Comparison of ENCODE assay signal across 14 mouse cellular contexts in the genomic region with DNA sequence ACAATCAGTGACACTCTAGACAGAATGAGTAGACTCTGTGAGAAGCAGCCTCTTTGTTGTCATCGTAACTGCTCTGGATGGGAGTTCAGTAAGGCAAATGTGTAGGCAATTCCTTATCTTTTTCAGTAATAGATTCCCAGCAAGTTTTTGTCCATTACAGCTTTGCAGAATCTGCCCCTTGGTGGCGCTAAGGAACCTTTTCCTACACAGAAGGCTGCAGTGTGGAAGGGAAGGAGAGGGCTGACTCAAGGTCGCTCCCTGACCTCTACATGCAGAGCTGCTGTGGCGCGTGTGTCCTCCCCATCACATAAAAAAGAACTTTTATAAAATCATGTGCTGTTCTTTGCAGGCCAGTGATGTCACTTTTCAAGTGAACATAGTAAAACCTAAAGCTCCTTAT. TPM values are rescaled to one million over a fixed set of nuclear protein-coding genes. Genes with fewer than 3 reads are reported as not detected.
DNase-seq lines count a peak whose midpoint lies in the region; ATAC-seq and TF ChIP-seq lines count a peak whose summit lies in the region.
"Had no signal": no experiment of that assay in that cellular context is flagged by ENCODE, and none has a peak within 500 bp of the region (broad histone marks: within the 10 kb centered on the region; RNA-seq: fewer than 3 reads in every experiment).

No protein-coding gene starts in this region.

- H3K9ac ChIP-seq in ES-Bruce4 (ENCODE audit: low read depth, poor library complexity, severe bottlenecking): no peak overlapping the region
- H3K9ac ChIP-seq: heart, embryonic 13.5 days; limb, embryonic 13.5 days had no signal

- peak; percentile 48 for TF ChIP-seq CTCF in layer of hippocampus, adult 2 months (conservative IDR thresholded peaks at IDR 0.05)
- TF ChIP-seq CTCF in ES-Bruce4 (IDR thresholded peaks at IDR 0.05; ENCODE audit: low read depth, low read length): peak; percentile 32
- TF ChIP-seq CTCF in embryonic fibroblast, embryonic 13.5 days (IDR thresholded peaks at IDR 0.05; ENCODE audit: borderline replicate concordance, insufficient read depth, low read length): peak; percentile 7; the same call in 1 of the 2 replicates

- peak; percentile 77 for DNase-seq in adrenal gland, postnatal 14 days
- no peak for DNase-seq in adrenal gland, adult 2 months
- DNase-seq in layer of hippocampus, adult 2 months (ENCODE audit: low spot score in 2 of 2): no peak
- no peak for DNase-seq in layer of hippocampus, adult 11-12 months (ENCODE audit: low spot score)
- no peak for DNase-seq in thymus, postnatal 0 days (ENCODE audit: low spot score)
- DNase-seq: B cell, adult 2 months had no signal

- H3K9me3 ChIP-seq in ES-Bruce4 (replicated peaks; ENCODE audit: control insufficient read depth, insufficient read depth, low read length, poor library complexity, severe bottlenecking): no peaks in the 10 kb centered on the region
- H3K9me3 ChIP-seq: heart, embryonic 13.5 days; limb, embryonic 13.5 days had no signal

- H3K4me1 ChIP-seq in ES-Bruce4 (ENCODE audit: control insufficient read depth, insufficient read depth, low read length): peaks cover 2% of the 10 kb centered on the region
- no peaks in the 10 kb centered on the region for H3K4me1 ChIP-seq in embryonic fibroblast, embryonic 13.5 days (ENCODE audit: control insufficient read depth, insufficient read depth, low read length)

- peaks cover 50% of the 10 kb centered on the region for H3K36me3 ChIP-seq in ES-Bruce4 (ENCODE audit: control insufficient read depth, insufficient read depth, low read length, poor library complexity, severe bottlenecking)

- ATAC-seq in inflammation-experienced regulatory T-cells, adult 6 months: no peak
- ATAC-seq: forebrain, embryonic 16.5 days had no signal

- no peaks in the 10 kb centered on the region for H3K27me3 ChIP-seq in ES-Bruce4 (ENCODE audit: control insufficient read depth, insufficient read depth, low read length, poor library complexity, severe bottlenecking)
- H3K27me3 ChIP-seq: heart, embryonic 13.5 days; limb, embryonic 13.5 days had no signal

- TF ChIP-seq POLR2A in ES-Bruce4 (IDR thresholded peaks at IDR 0.05; ENCODE audit: insufficient read depth, low read length): no peak
- no peak for TF ChIP-seq POLR2A in embryonic fibroblast, embryonic 13.5 days (IDR thresholded peaks at IDR 0.05; ENCODE audit: low read depth, low read length)

- H3K27ac ChIP-seq in layer of hippocampus, adult 2 months: no peak overlapping the region
- H3K27ac ChIP-seq in ES-Bruce4 (ENCODE audit: insufficient read depth, low read length): no peak overlapping the region
- no peak overlapping the region for H3K27ac ChIP-seq in embryonic fibroblast, embryonic 13.5 days (ENCODE audit: insufficient read depth, low read length)
- H3K27ac ChIP-seq: heart, embryonic 13.5 days; limb, embryonic 13.5 days had no signal

- TF ChIP-seq EP300 in ES-Bruce4 (IDR thresholded peaks at IDR 0.05; ENCODE audit: insufficient read depth, low read depth, low read length): no peak

- no peak overlapping the region for H3K4me3 ChIP-seq in layer of hippocampus, adult 2 months
- no peak overlapping the region for H3K4me3 ChIP-seq in ES-Bruce4 (ENCODE audit: low read depth, low read length)
- no peak overlapping the region for H3K4me3 ChIP-seq in embryonic fibroblast, embryonic 13.5 days (ENCODE audit: insufficient read depth, low read length)
- H3K4me3 ChIP-seq: heart, embryonic 13.5 days; limb, embryonic 13.5 days had no signal

RNA-seq across cellular contexts. Expression of gene Nsl1, which starts 5.6 kb away (rescaled TPM):
- total RNA-seq in adrenal gland, postnatal 14 days (2021): 2.2 and 3.4 TPM in 2 replicates
- 1 to 10 TPM in 1 of 2 experiments, under 1 TPM in 1; 0.52 to 1.2 TPM for total RNA-seq in adrenal gland, adult 2 months (2021)
- 0.17 and 0.22 TPM in 2 replicates for polyA plus RNA-seq in adrenal gland, adult 2 months (2012; rRNA removed)
- total RNA-seq in layer of hippocampus, adult 2 months (2021): 1 to 10 TPM in 1 of 2 experiments, under 1 TPM in 1; 0.87 to 1.3 TPM
- polyA plus RNA-seq in ES-Bruce4 (2011; ENCODE audit: insufficient read depth, insufficient read length, low read depth, missing spikeins): 24.9 and 35.6 TPM in 2 replicates
- polyA plus RNA-seq in embryonic fibroblast, embryonic 13.5 days (2011; ENCODE audit: insufficient read length, low read depth, missing spikeins): 5.7 and 11.7 TPM in 2 replicates
- polyA plus RNA-seq in thymus, postnatal 0 days (2015; fragmentation: Nextera tagmentation; extraction: Ambion mirVana): 20.3 and 20.4 TPM in 2 replicates
- polyA plus RNA-seq in inflammation-experienced regulatory T-cells, adult 6 months (2017; shearing (Covaris generic)): 1 to 10 TPM; 1.1 to 7.4 (median 4.2) TPM

RNA-seq across cellular contexts. Expression of gene Tatdn3, which starts 5.6 kb away (rescaled TPM):
- 17.5 and 21.8 TPM in 2 replicates for total RNA-seq in adrenal gland, postnatal 14 days (2021)
- total RNA-seq in adrenal gland, adult 2 months (2021): 10 to 100 TPM; 12.4 to 14.5 TPM
- 2.2 and 5.9 TPM in 2 replicates for polyA plus RNA-seq in adrenal gland, adult 2 months (2012; rRNA removed)
- total RNA-seq in layer of hippocampus, adult 2 months (2021): 10 to 100 TPM; 38.4 to 48.7 TPM
- 9.5 and 12.0 TPM in 2 replicates for polyA plus RNA-seq in ES-Bruce4 (2011; ENCODE audit: insufficient read depth, insufficient read length, low read depth, missing spikeins)
- 11.3 and 19.0 TPM in 2 replicates for polyA plus RNA-seq in embryonic fibroblast, embryonic 13.5 days (2011; ENCODE audit: insufficient read length, low read depth, missing spikeins)
- polyA plus RNA-seq in thymus, postnatal 0 days (2015; fragmentation: Nextera tagmentation; extraction: Ambion mirVana): 12.0 and 14.0 TPM in 2 replicates
- polyA plus RNA-seq in inflammation-experienced regulatory T-cells, adult 6 months (2017; shearing (Covaris generic)): 10 to 100 TPM in 2 of 3 experiments, 1 to 10 TPM in 1; 5.3 to 14.7 (median 11.0) TPM

RNA-seq across cellular contexts. Expression of gene Batf3, which starts 29.3 kb away (rescaled TPM):
- 2.0 and 5.2 TPM in 2 replicates for total RNA-seq in adrenal gland, postnatal 14 days (2021)
- total RNA-seq in adrenal gland, adult 2 months (2021): 1 to 10 TPM; 2.2 TPM
- polyA plus RNA-seq in adrenal gland, adult 2 months (2012; rRNA removed): 3.5 and 4.9 TPM in 2 replicates
- total RNA-seq in layer of hippocampus, adult 2 months (2021): 1 to 10 TPM in 1 of 2 experiments, under 1 TPM in 1; 0.98 to 1.7 TPM
- 2.0 and 2.7 TPM in 2 replicates for polyA plus RNA-seq in ES-Bruce4 (2011; ENCODE audit: insufficient read depth, insufficient read length, low read depth, missing spikeins)
- not detected in 2 replicates for polyA plus RNA-seq in embryonic fibroblast, embryonic 13.5 days (2011; ENCODE audit: insufficient read length, low read depth, missing spikeins)
- polyA plus RNA-seq in thymus, postnatal 0 days (2015; fragmentation: Nextera tagmentation; extraction: Ambion mirVana): 3.2 and 3.6 TPM in 2 replicates
- 1 to 10 TPM in 1 of 3 experiments, not detected in 2; 1.4 TPM for polyA plus RNA-seq in inflammation-experienced regulatory T-cells, adult 6 months (2017; shearing (Covaris generic))

RNA-seq across cellular contexts. Expression of gene Spata45, which starts 31.9 kb away (rescaled TPM):
- not detected in 2 replicates for total RNA-seq in adrenal gland, postnatal 14 days (2021)
- not detected for total RNA-seq in adrenal gland, adult 2 months (2021)
- polyA plus RNA-seq in adrenal gland, adult 2 months (2012; rRNA removed): not detected in 2 replicates
- total RNA-seq in layer of hippocampus, adult 2 months (2021): not detected
- not detected in 2 replicates for polyA plus RNA-seq in ES-Bruce4 (2011; ENCODE audit: insufficient read depth, insufficient read length, low read depth, missing spikeins)
- not detected in 2 replicates for polyA plus RNA-seq in embryonic fibroblast, embryonic 13.5 days (2011; ENCODE audit: insufficient read length, low read depth, missing spikeins)
- not detected in 2 replicates for polyA plus RNA-seq in thymus, postnatal 0 days (2015; fragmentation: Nextera tagmentation; extraction: Ambion mirVana)
- 1 to 10 TPM in 1 of 3 experiments, not detected in 2; 1.1 TPM for polyA plus RNA-seq in inflammation-experienced regulatory T-cells, adult 6 months (2017; shearing (Covaris generic))
- total RNA-seq: neutrophil, adult 5-6 weeks had no signal
- polyA plus RNA-seq: forebrain, embryonic 16.5 days; heart, embryonic 13.5 days; intestine, embryonic 14.5 days; limb, embryonic 13.5 days had no signal

RNA-seq across cellular contexts. Expression of gene Flvcr1, which starts 42.4 kb away (rescaled TPM):
- total RNA-seq in adrenal gland, postnatal 14 days (2021): 15.0 and 23.8 TPM in 2 replicates
- total RNA-seq in adrenal gland, adult 2 months (2021): 10 to 100 TPM in 1 of 2 experiments, 1 to 10 TPM in 1; 9.5 to 16.8 TPM
- polyA plus RNA-seq in adrenal gland, adult 2 months (2012; rRNA removed): 20.7 and 27.7 TPM in 2 replicates
- 10 to 100 TPM; 16.9 to 18.9 TPM for total RNA-seq in layer of hippocampus, adult 2 months (2021)
- polyA plus RNA-seq in ES-Bruce4 (2011; ENCODE audit: insufficient read depth, insufficient read length, low read depth, missing spikeins): 8.3 and 10.0 TPM in 2 replicates
- 7.5 and 9.4 TPM in 2 replicates for polyA plus RNA-seq in embryonic fibroblast, embryonic 13.5 days (2011; ENCODE audit: insufficient read length, low read depth, missing spikeins)
- polyA plus RNA-seq in thymus, postnatal 0 days (2015; fragmentation: Nextera tagmentation; extraction: Ambion mirVana): 9.3 and 13.5 TPM in 2 replicates
- 10 to 100 TPM in 1 of 3 experiments, 1 to 10 TPM in 2; 5.9 to 10.2 (median 8.2) TPM for polyA plus RNA-seq in inflammation-experienced regulatory T-cells, adult 6 months (2017; shearing (Covaris generic))
